Mouse (Mus musculus) right cerebral cortex, postnatal 14 days (tissue): ENCODE measurements around the gene Cdh22.

ENCODE experiments used
- DNase-seq: peaks from one replicate; pipeline ENCODE4 v3.0.0; 2022

Gene Cdh22

GRCm38 (mm10) chr2:165234613-165235291 lies at the start of gene Cdh22:
Gene Cdh22 (minus strand): TSS chr2:165234853.
- DNase-seq = peak; percentile 79

DNA sequence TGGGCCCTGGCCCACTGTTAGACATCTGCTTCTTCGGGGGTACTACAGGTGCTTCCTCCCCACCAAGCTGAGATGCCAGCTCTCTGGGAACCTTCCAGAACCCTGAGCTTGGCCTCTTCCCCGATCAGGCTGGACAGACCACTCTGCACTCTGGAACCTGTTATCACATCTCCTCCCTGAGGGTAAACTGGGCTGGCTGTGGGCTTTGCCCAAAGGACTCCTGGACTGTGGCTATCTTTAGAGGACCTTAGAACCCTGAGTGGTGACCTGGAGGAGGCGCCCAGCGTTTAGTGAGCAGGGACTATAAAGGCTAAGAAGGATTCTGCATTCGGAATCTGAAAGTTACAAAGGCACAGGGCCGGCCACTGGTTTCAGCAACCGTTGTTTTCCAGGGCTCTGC lies 49.7 kb upstream of the Cdh22 start:
- no peak for DNase-seq

- DNase-seq = no peak
These were observed 49.0 kb upstream of the Cdh22 start for GRCm38 (mm10) chr2:165283644-165284043.

DNA sequence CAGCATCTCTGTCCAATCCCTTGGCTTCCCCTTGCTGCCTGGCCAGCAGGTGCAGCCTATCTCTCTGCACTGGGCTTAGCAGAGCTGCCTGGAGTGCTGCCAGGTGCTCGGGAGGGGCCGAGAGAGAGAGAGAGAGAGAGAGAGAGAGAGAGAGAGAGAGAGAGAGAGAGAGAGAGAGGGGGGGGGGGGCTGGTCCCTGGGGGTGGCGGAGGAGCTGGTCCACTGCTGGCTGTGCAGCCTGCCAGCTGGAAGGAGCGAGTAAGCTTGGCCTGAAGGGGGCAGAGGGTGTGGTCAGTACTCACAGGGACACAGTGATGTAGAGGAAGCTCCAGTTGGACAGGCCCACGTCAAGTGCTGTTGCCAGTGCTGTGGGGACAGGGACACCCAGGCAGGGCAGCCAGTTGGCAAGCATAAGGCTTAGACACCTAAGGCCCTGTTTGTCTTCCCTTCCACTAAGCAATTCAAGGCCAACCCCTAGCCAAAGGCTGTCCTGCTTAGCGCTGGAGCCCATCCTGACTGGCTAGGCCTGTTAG lies 47.2 kb upstream of the Cdh22 start:
- no peak for DNase-seq

- no peak for DNase-seq
These were observed 44.7 kb upstream of the Cdh22 start for GRCm38 (mm10) chr2:165279351-165279750.

DNA sequence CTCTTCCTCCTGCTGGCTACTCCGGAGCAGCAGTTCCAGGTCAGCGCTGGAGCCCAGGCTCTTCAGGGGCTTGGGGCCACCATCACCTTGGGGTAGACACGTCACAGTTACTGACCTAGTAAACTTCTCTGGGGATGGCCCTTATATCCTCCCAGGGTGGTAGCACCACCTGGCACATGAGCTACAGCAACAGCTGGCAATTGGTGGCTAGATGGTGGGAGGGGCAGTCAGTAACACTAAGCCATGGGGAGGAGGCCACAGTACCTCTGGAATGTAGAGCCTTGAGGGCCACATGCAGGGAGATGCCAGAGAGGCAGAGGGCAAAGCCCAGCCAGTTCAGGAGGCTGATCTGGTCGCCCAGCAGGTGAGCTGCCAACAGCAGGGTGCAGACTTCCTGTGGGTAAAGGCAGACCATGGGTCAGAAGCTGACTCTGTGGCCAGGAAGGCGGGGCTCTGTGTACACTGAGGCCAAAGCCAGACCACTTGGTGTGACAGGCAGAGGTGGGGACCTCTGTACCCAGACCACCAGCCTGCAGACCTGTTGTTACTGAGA lies 42.6 kb upstream of the Cdh22 start:
- no peak for DNase-seq

- peak; percentile 86 for DNase-seq
These were observed 41.2 kb upstream of the Cdh22 start for GRCm38 (mm10) chr2:165275824-165276223.

GRCm38 (mm10) chr2:165275124-165275640 lies 40.5 kb upstream of the Cdh22 start:
- DNase-seq = no peak

DNA sequence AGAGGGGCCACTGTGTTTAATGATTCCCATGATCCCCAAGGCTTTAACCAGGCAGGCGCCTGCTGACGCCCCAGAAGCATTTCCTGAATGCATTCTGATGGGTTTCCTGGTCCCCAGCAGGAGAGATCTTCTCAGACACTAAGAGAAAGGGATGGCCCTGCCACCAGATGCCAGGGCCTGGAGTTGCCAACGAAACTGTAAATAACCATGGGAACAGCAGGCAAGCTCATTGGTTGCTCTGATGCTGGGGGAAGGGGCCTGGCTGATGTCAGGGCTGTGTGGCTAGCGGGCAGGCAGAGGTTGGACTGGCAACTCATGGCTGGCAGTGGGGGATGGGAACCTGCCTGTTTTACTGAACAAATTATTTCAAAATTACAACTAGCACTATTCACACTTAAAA lies 38.9 kb upstream of the Cdh22 start:
- DNase-seq = no peak

GRCm38 (mm10) chr2:165271326-165271725 lies 36.7 kb upstream of the Cdh22 start:
- DNase-seq = no peak

DNA sequence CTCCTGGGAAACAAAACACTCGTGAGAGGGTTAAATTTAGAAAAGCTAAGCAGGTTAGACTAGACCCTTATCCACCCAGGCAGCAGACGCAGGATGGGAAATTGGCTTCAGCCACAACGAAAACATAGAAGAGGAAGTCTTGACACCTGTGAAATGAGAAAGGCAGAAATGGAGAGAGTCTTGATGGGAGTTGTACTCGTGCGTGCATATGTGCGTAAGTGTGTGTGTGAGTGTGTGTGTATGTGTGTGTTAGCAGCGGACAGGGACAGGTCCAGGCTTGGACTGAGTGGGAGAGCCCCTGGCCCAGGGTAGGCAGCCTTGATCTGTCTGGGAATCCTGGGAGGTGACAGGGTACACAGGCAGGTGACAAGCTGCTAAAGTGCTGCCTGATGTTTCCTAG lies 36.2 kb upstream of the Cdh22 start:
- no peak for DNase-seq

DNA sequence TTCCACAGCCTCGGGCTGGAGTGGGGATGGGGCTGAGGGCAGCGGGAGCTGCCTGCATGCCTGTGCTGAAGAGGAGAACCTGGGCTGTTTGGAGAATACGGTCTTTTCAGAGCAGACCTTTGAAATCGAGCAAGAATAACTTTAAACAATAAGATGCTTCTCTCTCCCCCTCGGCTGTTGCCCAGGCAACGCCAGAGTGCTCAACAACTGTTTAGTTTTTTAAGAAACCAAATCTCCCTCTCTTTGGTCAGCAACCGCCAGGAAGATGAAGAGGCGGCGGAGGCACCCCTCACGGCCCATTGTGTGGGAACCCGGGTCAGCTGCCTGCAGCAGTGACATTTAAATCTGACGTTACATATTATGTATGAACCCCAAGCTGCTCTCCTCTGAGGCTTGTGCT lies 32.1 kb upstream of the Cdh22 start:
- DNase-seq = no peak

GRCm38 (mm10) chr2:165263861-165264260 lies 29.2 kb upstream of the Cdh22 start:
- no peak for DNase-seq

DNA sequence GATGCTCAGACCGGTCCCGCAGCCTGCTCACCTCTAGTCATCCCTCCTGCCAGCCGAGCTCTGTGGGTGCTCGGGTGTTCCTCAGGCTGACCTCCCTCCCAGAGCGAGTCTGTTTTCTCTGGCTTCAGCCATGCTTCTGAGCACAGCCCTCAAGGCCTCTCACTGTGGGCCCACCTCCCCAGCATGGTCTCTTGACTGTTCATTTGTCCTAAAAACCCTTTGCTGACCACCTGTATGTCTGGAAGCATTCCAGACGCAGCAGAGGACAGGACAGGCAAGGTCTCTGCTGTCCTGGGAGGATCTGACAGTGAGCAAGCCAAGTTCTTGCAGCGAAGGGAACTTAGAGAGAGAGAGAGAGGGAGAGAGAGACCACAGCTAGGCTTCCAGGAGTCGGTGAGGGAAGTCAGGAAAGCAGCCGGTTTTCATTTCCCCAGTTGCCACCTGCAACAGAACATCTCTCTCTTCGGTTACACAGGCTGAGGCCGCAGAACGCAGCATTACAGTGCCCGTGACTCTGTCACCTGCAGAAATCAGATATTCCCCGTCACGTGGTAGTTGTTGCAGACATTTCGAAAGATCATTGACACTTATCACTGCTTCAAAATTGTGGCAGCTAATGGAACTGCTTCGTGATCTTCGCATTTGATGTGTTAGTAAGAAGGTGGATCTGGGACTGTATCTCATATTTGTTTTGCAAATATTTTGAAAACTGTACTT lies 27.8 kb upstream of the Cdh22 start:
- DNase-seq = no peak

DNA sequence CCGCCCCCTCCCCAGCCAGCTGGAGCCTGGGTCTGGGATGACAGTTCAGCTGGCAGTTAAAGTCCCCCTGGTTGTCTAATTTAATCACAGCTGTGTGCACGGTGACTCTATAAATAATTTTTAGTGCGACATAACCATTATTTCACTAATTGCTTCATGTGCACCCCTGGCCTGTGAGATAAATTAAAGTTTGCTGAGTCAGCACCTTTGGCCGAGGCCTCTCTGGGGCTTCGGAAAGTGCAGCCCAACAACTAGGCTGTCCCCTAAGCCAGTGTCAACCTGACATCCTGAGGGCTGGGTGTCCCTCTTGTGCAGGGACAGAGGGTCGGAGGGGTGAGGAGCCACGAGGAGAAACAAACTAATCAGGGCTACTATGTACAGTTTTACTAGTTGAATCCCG lies 25.2 kb upstream of the Cdh22 start:
- no peak for DNase-seq

DNA sequence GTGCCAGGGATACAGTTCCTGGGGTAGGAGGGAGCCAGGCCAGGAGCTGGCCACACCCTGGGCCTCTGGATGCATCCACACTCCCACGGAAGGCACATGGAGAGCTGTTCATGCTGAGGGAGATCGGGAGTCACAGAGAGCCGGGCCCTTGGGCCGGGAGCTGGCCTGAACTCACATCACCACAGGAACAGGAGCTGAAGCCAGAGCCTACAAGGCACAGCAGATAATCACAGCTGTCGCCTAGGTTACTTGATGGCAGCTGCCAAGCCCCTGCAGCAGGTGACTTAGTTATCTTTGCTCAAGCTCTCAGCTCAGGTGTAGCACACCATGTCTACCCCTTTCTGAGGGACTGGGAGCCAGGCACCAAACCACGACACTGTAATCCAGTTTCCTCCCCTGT lies 23.7 kb upstream of the Cdh22 start:
- no peak for DNase-seq

- DNase-seq = peak; percentile 60
These were observed 22.6 kb upstream of the Cdh22 start for GRCm38 (mm10) chr2:165257151-165257834.

DNA sequence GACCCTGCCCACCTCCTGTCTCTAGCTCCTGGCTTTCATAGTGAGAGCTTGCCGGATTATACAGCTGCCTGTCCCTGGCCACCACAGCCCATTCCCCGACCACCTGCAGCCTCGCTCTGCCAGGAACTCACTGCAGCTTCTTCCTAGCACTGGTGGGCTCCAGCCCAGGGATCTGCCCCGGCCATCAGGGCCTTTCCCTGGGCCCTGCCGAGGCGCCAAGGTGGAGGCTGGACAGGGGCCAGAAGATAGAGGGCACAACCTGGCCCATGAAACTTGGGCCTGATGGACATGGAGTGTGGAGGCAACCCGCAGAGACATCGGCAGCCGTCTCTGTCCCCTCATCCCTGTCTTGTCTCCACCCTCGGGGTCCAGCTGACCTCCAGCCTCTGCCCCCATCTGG lies 21.6 kb upstream of the Cdh22 start:
- DNase-seq = no peak

DNA sequence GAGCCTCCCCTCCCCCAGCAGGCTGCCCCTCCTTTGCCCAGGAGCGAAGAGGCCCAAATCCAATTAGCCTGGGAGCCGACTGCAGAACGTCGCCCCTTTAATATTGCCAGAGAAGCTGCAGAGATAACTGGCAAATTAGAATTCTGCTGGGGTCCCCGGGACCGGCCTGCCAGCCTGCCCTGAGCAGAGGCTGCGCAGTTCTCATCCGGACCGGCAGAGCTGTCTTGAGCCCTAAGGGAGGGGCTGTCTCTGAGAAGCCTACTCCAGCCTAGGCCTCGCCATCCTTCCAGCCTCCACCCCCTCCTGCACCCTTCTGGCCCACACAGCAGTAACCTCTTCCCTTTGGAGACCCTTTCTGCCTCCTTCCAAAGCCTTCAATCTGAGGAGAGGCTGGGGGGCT lies 19.2 kb upstream of the Cdh22 start:
- no peak for DNase-seq

DNA sequence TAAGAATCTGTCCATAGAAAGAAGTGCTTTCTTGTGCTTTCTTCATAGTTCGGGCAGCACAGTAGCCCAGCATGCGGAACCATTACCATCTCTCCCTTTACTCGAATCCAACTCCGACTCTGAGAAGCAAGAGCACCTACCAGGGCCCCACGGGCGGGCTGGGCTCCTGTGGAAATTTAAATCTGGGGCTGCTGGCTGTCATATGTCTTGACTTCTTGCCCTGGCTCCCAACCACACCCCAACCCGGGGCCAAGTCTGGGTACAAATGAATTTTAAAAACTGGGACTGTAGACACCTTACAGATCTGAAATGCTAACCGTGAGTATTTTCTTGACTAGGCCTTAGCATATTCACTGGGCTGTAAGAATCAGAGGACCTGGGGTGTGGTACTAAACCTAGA lies 18.6 kb upstream of the Cdh22 start:
- no peak for DNase-seq

DNA sequence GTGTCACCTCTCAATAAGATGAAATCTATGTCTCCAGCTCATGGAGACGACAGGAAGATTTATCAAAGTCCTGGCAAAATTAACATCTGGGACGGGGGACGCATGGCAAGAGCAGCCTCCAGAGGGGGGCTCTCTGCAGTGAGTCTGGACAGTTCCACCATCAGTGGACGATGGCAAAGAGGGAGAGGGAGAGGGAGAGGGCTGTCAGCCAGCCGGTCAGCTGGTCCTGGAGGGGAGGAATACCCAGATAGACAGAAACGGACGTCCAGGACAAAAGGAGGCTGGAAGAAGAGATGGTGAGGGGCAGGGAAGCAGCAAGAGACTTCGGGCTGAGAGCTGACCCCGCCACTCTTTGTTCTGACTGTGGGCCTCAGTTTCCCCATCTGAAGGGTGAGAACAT lies 18.1 kb upstream of the Cdh22 start:
- no peak for DNase-seq

- no peak for DNase-seq
These were observed 17.7 kb upstream of the Cdh22 start for GRCm38 (mm10) chr2:165252381-165252780.

- no peak for DNase-seq
These were observed 16.2 kb upstream of the Cdh22 start for GRCm38 (mm10) chr2:165250903-165251302.
